Mouse (Mus musculus): ENCODE results near the gene Prtn3. TPM values are rescaled to one million over a fixed set of nuclear protein-coding genes. Genes with fewer than 3 reads are reported as not detected.

Prtn3 gene
- total RNA-seq, 1 experiment, result 1.3 TPM

GRCm38 (mm10) chr10:79927324-79928029, 53.2 kb downstream of the Prtn3 start:
- in situ Hi-C loops (cut with MboI; ENCODE audit: low sequenced_read_pairs in 2 of 2, unreplicated experiment in 2 of 2), result no loop called here
- no peaks in the 10 kb centered on the region for H3K36me3 ChIP-seq (ENCODE audit: control insufficient read depth, insufficient read depth, low read length, poor library complexity, severe bottlenecking)
- no peak for DNase-seq (ENCODE audit: low read depth, low spot score)
- H3K9me3 ChIP-seq (ENCODE audit: control insufficient read depth, insufficient read depth, low read depth, low read length), result no peaks in the 10 kb centered on the region
- peak overlapping the region; percentile 81 to 96 for H3K4me3 ChIP-seq (ENCODE audit: insufficient read depth in 1 of 2, low read depth in 1 of 2, low read length in 2 of 2, poor library complexity in 1 of 2, severe bottlenecking in 1 of 2)
- H3K27ac ChIP-seq (ENCODE audit: insufficient read depth, low read depth, low read length, poor library complexity, severe bottlenecking), result peak overlapping the region; percentile 36; the same call in 1 of the 2 replicates
- TF ChIP-seq ZNF384 (IDR thresholded peaks at IDR 0.05; ENCODE audit: low read depth, low read length) (no peak), ZC3H11A (IDR thresholded peaks at IDR 0.05; ENCODE audit: borderline replicate concordance, low read depth, low read length) (no peak), CHD2 (IDR thresholded peaks at IDR 0.05; ENCODE audit: low read depth, low read length) (no peak), MAFK (IDR thresholded peaks at IDR 0.05; ENCODE audit: insufficient read depth, low read depth, low read length) (no peak), HCFC1 (IDR thresholded peaks at IDR 0.05; ENCODE audit: borderline replicate concordance, insufficient read depth, low read length) (no peak)
- peak overlapping the region; percentile 82 for H3K9ac ChIP-seq (ENCODE audit: insufficient read depth, low read depth, low read length, poor library complexity, severe bottlenecking)
- peaks cover 0 to 6% of the 10 kb centered on the region in 2 experiments; a peak in 1 of 4 replicates for H3K4me1 ChIP-seq (ENCODE audit: control insufficient read depth in 2 of 2, insufficient read depth in 2 of 2, low read length in 2 of 2, poor library complexity in 1 of 2)

GRCm38 (mm10) chr10:79928030-79928694, 53.9 kb downstream of the Prtn3 start:
- Histone ChIP-seq H3K4me1 (ENCODE audit: control insufficient read depth in 2 of 2, insufficient read depth in 2 of 2, low read length in 2 of 2, poor library complexity in 1 of 2) (peaks cover 0 to 6% of the 10 kb centered on the region in 2 experiments; a peak in 1 of 4 replicates), H3K27ac (ENCODE audit: insufficient read depth, low read depth, low read length, poor library complexity, severe bottlenecking) (no peak overlapping the region), H3K36me3 (ENCODE audit: control insufficient read depth, insufficient read depth, low read length, poor library complexity, severe bottlenecking) (no peaks in the 10 kb centered on the region), H3K9me3 (ENCODE audit: control insufficient read depth, insufficient read depth, low read depth, low read length) (no peaks in the 10 kb centered on the region), H3K4me3 (ENCODE audit: insufficient read depth in 1 of 2, low read depth in 1 of 2, low read length in 2 of 2, poor library complexity in 1 of 2, severe bottlenecking in 1 of 2) (peak overlapping the region; percentile 81 to 96), H3K9ac (ENCODE audit: insufficient read depth, low read depth, low read length, poor library complexity, severe bottlenecking) (peak overlapping the region; percentile 38; the same call in 1 of the 2 replicates)
- in situ Hi-C loops (cut with MboI; ENCODE audit: low sequenced_read_pairs in 2 of 2, unreplicated experiment in 2 of 2), result no loop called here
- TF ChIP-seq ZNF384 (IDR thresholded peaks at IDR 0.05; ENCODE audit: low read depth, low read length), result no peak
- TF ChIP-seq MAFK (IDR thresholded peaks at IDR 0.05; ENCODE audit: insufficient read depth, low read depth, low read length), result no peak
- no peak for TF ChIP-seq ZC3H11A (IDR thresholded peaks at IDR 0.05; ENCODE audit: borderline replicate concordance, low read depth, low read length)
- TF ChIP-seq HCFC1 (IDR thresholded peaks at IDR 0.05; ENCODE audit: borderline replicate concordance, insufficient read depth, low read length), result no peak
- no peak for TF ChIP-seq CHD2 (IDR thresholded peaks at IDR 0.05; ENCODE audit: low read depth, low read length)
- DNase-seq (ENCODE audit: low read depth, low spot score), result no peak

GRCm38 (mm10) chr10:79928907-79929701, 54.8 kb downstream of the Prtn3 start:
- H3K27ac ChIP-seq (ENCODE audit: insufficient read depth, low read depth, low read length, poor library complexity, severe bottlenecking), result no peak overlapping the region
- H3K4me3 ChIP-seq (ENCODE audit: insufficient read depth in 1 of 2, low read depth in 1 of 2, low read length in 2 of 2, poor library complexity in 1 of 2, severe bottlenecking in 1 of 2), result no peak overlapping the region
- peaks cover 0 to 6% of the 10 kb centered on the region in 2 experiments; a peak in 1 of 4 replicates for H3K4me1 ChIP-seq (ENCODE audit: control insufficient read depth in 2 of 2, insufficient read depth in 2 of 2, low read length in 2 of 2, poor library complexity in 1 of 2)
- H3K36me3 ChIP-seq (ENCODE audit: control insufficient read depth, insufficient read depth, low read length, poor library complexity, severe bottlenecking), result no peaks in the 10 kb centered on the region
- H3K9ac ChIP-seq (ENCODE audit: insufficient read depth, low read depth, low read length, poor library complexity, severe bottlenecking), result no peak overlapping the region
- DNase-seq (ENCODE audit: low read depth, low spot score), result no peak
- no peaks in the 10 kb centered on the region for H3K9me3 ChIP-seq (ENCODE audit: control insufficient read depth, insufficient read depth, low read depth, low read length)
- TF ChIP-seq ZC3H11A (IDR thresholded peaks at IDR 0.05; ENCODE audit: borderline replicate concordance, low read depth, low read length) (no peak), HCFC1 (IDR thresholded peaks at IDR 0.05; ENCODE audit: borderline replicate concordance, insufficient read depth, low read length) (no peak), MAFK (IDR thresholded peaks at IDR 0.05; ENCODE audit: insufficient read depth, low read depth, low read length) (no peak), CHD2 (IDR thresholded peaks at IDR 0.05; ENCODE audit: low read depth, low read length) (no peak)
- in situ Hi-C loops (cut with MboI; ENCODE audit: low sequenced_read_pairs in 2 of 2, unreplicated experiment in 2 of 2), result no loop called here

- H3K9ac ChIP-seq (ENCODE audit: insufficient read depth, low read depth, low read length, poor library complexity, severe bottlenecking), result no peak overlapping the region
- no peak overlapping the region for H3K4me3 ChIP-seq (ENCODE audit: insufficient read depth in 1 of 2, low read depth in 1 of 2, low read length in 2 of 2, poor library complexity in 1 of 2, severe bottlenecking in 1 of 2)
- H3K27ac ChIP-seq (ENCODE audit: insufficient read depth, low read depth, low read length, poor library complexity, severe bottlenecking), result no peak overlapping the region
- DNase-seq (ENCODE audit: low read depth, low spot score), result no peak
- peaks cover 0 to 6% of the 10 kb centered on the region in 2 experiments; a peak in 1 of 4 replicates for H3K4me1 ChIP-seq (ENCODE audit: control insufficient read depth in 2 of 2, insufficient read depth in 2 of 2, low read length in 2 of 2, poor library complexity in 1 of 2)
- TF ChIP-seq ZNF384 (IDR thresholded peaks at IDR 0.05; ENCODE audit: low read depth, low read length) (no peak), CHD2 (IDR thresholded peaks at IDR 0.05; ENCODE audit: low read depth, low read length) (no peak), ZC3H11A (IDR thresholded peaks at IDR 0.05; ENCODE audit: borderline replicate concordance, low read depth, low read length) (no peak), MAFK (IDR thresholded peaks at IDR 0.05; ENCODE audit: insufficient read depth, low read depth, low read length) (no peak), HCFC1 (IDR thresholded peaks at IDR 0.05; ENCODE audit: borderline replicate concordance, insufficient read depth, low read length) (no peak)
- no peaks in the 10 kb centered on the region for H3K36me3 ChIP-seq (ENCODE audit: control insufficient read depth, insufficient read depth, low read length, poor library complexity, severe bottlenecking)
- H3K9me3 ChIP-seq (ENCODE audit: control insufficient read depth, insufficient read depth, low read depth, low read length), result no peaks in the 10 kb centered on the region
- in situ Hi-C loops (cut with MboI; ENCODE audit: low sequenced_read_pairs in 2 of 2, unreplicated experiment in 2 of 2), result no loop called here
Measured at GRCm38 (mm10) chr10:79929967-79930825, 55.9 kb downstream of the Prtn3 start.

All from ES-E14 (cell line).